Mouse (Mus musculus): ENCODE measurements around the gene 4933402J07Rik. TPM values are rescaled to one million over a fixed set of nuclear protein-coding genes. Genes with fewer than 3 reads are reported as not detected.

The 4933402J07Rik gene
- polyA plus RNA-seq (2012; fragmentation: generic; extraction: Trizol) = not detected

DNA sequence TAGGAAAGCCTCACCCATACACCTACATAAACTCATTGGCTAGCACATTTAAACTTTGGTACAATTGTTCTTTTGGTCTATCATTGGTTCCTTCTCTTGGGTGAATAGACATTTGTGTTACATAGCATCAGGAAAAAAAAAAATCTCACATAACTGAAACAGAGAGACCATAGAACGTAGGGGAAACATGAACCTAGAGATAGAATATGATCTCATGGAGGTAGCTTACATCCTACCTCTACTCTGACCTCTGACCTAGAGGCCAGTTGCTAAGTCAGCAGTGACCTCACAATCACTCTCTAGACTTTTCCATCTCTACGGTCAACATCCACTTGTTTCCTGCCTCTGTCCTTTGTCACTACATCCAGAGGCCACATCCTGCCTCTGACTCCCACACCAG is at the start of gene 4933402J07Rik:
Gene 4933402J07Rik, plus strand, starts transcription at position 301 of the 400 bp plus-strand sequence.

Other genes with a start within 250 kb of the 4933402J07Rik start
- gene Cbln1, start 91.2 kb upstream of the 4933402J07Rik start, polyA plus RNA-seq (2012; fragmentation: generic; extraction: Trizol) = under 1 TPM in 1 of 2 experiments, not detected in 1; 0.42 TPM

All from C3H10T1/2 (cell line).